Mouse (Mus musculus) midbrain, embryonic 10.5 days (tissue): ENCODE measurements around the gene Lpar1. TPM values are rescaled to one million over a fixed set of nuclear protein-coding genes. Genes with fewer than 3 reads are reported as not detected.

Experiments
- DNase-seq: peaks from one replicate; pipeline ENCODE4 v3.0.0-alpha.2; 2017; ENCODE audit warnings: low spot score
- H3K27ac ChIP-seq: fragments of 300-500 bp; sonication (generic); replicated peaks from 2 replicates; pipeline ENCODE4 v1.5.1; 2016; ENCODE audit warnings: mild to moderate bottlenecking
- H3K27me3 ChIP-seq: fragments of 300-500 bp; sonication (generic); 2 replicates; pipeline ENCODE4 v1.6.1; 2016; ENCODE audit warnings: low read depth, mild to moderate bottlenecking; ENCODE audit not compliant: poor library complexity, severe bottlenecking
- H3K36me3 ChIP-seq: fragments of 300-500 bp; sonication (generic); 2 replicates; pipeline ENCODE4 v1.6.1; 2016; ENCODE audit warnings: mild to moderate bottlenecking, moderate library complexity
- H3K4me1 ChIP-seq: fragments of 300-500 bp; sonication (generic); 2 replicates; pipeline ENCODE4 v1.6.1; 2016
- H3K4me3 ChIP-seq: fragments of 300-500 bp; sonication (generic); 2 replicates; pipeline ENCODE4 v1.5.1; 2016; ENCODE audit warnings: mild to moderate bottlenecking, moderate library complexity
- H3K9me3 ChIP-seq: fragments of 300-500 bp; sonication (generic); replicated peaks from 2 replicates; pipeline ENCODE4 v1.6.1; 2016; ENCODE audit warnings: mild to moderate bottlenecking
- WGBS: fragments of 180-500 bp; shearing (Covaris S2); methylation state at CpG from one replicate; pipeline ENCODE4 v1.1.7; 2016; 5-methylcytosine and 5-hydroxymethylcytosine counted together
- polyA plus RNA-seq: library from polyadenylated mRNA; unstranded; fragments of >200 nt; fragmentation: Nextera tagmentation; extraction: Ambion mirVana; gene quantifications from 2 replicates; pipeline ENCODE4 v1.2.1, GENCODE M21; 2016

The Lpar1 gene
- polyA plus RNA-seq, 1 experiment from 2014 or later = 46.7 TPM

DNA sequence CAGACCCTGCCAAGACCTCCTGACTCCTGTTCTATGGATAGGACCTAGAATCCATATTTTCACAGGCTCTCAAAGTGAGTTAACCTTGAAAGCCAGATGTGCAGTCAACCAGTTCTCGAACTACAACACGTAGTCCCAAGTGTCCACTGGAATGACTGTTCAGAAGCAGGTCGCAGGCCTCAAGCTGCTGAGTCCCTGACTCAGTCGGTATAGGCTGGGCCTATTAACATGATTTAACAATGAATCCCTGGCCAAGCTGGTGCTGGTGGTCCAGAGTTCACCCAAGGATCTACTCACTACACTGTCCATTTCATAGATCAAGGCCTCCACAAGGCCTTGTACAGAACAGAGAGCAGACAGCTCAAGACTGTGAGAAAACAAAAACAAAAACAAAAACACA is 33.8 kb downstream of the Lpar1 start:
- 91% methylated on average over 4 of the region's 4 CpGs for WGBS
- H3K27me3 ChIP-seq = no peaks in the 10 kb centered on the region
- no peaks in the 10 kb centered on the region for H3K9me3 ChIP-seq
- H3K4me3 ChIP-seq = no peak overlapping the region
- H3K4me1 ChIP-seq = 0 out of 2 replicates have a peak, but pooled peaks cover 4% of the 10 kb centered on the region
- H3K36me3 ChIP-seq = no peaks in the 10 kb centered on the region
- no peak overlapping the region for H3K27ac ChIP-seq
- no peak for DNase-seq

- Histone ChIP-seq H3K9me3 (no peaks in the 10 kb centered on the region), H3K4me1 (0 out of 2 replicates have a peak, but pooled peaks cover 4% of the 10 kb centered on the region), H3K27ac (0 out of 2 replicates have a peak overlapping the region, but pooled peaks have one; percentile 9), H3K4me3 (no peak overlapping the region), H3K36me3 (no peaks in the 10 kb centered on the region), H3K27me3 (no peaks in the 10 kb centered on the region)
- 49% methylated on average over 9 of the region's 9 CpGs for WGBS
- DNase-seq = peak; percentile 51
These were observed 35.3 kb downstream of the Lpar1 start for GRCm38 (mm10) chr4:58518215-58518988.

DNA sequence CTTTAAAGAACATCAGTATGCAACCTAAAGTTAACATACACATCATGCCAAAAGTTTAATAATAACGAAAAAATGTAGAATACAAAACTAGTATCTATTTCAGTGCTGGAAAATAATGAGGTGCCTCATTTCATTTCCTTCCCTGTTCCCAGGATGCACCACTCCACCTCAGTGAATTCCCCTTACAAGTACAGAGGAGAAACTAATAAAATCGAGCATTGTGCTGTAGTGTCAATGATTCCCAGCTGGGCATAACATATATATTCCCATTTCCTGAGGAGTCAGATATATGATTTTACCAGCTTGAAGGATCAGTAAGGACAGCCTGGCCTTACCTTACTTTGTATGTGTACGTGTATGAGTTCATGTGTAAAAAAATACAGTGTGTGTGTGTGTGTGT is 36.9 kb downstream of the Lpar1 start:
- no peak for DNase-seq
- Histone ChIP-seq H3K9me3 (no peaks in the 10 kb centered on the region), H3K27ac (no peak overlapping the region), H3K4me1 (0 out of 2 replicates have a peak, but pooled peaks cover 4% of the 10 kb centered on the region), H3K27me3 (no peaks in the 10 kb centered on the region), H3K36me3 (no peaks in the 10 kb centered on the region), H3K4me3 (no peak overlapping the region)
- 79% methylated on average over 3 of the region's 3 CpGs for WGBS

GRCm38 (mm10) chr4:58516221-58516620 is 37.5 kb downstream of the Lpar1 start:
- H3K36me3 ChIP-seq = no peaks in the 10 kb centered on the region
- no peak overlapping the region for H3K27ac ChIP-seq
- H3K4me3 ChIP-seq = no peak overlapping the region
- 0 out of 2 replicates have a peak, but pooled peaks cover 4% of the 10 kb centered on the region for H3K4me1 ChIP-seq
- no peaks in the 10 kb centered on the region for H3K9me3 ChIP-seq
- H3K27me3 ChIP-seq = no peaks in the 10 kb centered on the region
- whole genome bisulfite sequencing = 79% methylated on average over 5 of the region's 5 CpGs
- no peak for DNase-seq

DNA sequence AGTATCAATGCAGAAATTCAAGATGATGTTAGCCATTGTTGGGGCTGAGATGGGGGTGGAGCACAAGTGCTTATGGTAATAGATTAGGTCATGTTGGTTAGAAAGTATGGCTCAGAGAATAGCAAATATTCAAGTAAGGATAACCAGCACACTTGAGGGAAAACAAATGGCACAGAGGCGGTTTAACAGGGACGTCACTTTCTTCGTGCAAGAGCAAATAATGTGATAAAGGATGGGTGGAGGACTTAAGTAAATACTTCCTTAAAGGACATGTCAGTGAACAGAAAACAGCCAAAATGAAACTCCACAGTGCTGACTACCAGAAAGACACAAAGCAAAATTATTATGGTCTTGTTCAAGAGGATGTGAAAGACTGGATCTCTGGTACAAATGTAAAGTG is 42.1 kb downstream of the Lpar1 start:
- H3K4me1 ChIP-seq = 0 out of 2 replicates have a peak, but pooled peaks cover 3% of the 10 kb centered on the region
- no peaks in the 10 kb centered on the region for H3K27me3 ChIP-seq
- DNase-seq = no peak
- H3K4me3 ChIP-seq = no peak overlapping the region
- no peak overlapping the region for H3K27ac ChIP-seq
- no peaks in the 10 kb centered on the region for H3K36me3 ChIP-seq
- 85% methylated on average over 3 of the region's 3 CpGs for WGBS
- no peaks in the 10 kb centered on the region for H3K9me3 ChIP-seq

- H3K4me3 ChIP-seq = no peak overlapping the region
- no peaks in the 10 kb centered on the region for H3K36me3 ChIP-seq
- no peaks in the 10 kb centered on the region for H3K27me3 ChIP-seq
- 63% methylated on average over 7 of the region's 7 CpGs for WGBS
- no peak overlapping the region; the same call in 1 of the 2 replicates for H3K27ac ChIP-seq
- no peaks in the 10 kb centered on the region for H3K9me3 ChIP-seq
- H3K4me1 ChIP-seq = 0 out of 2 replicates have a peak, but pooled peaks cover 3% of the 10 kb centered on the region
- no peak for DNase-seq
These were observed 44.9 kb downstream of the Lpar1 start for GRCm38 (mm10) chr4:58508833-58509232.

DNA sequence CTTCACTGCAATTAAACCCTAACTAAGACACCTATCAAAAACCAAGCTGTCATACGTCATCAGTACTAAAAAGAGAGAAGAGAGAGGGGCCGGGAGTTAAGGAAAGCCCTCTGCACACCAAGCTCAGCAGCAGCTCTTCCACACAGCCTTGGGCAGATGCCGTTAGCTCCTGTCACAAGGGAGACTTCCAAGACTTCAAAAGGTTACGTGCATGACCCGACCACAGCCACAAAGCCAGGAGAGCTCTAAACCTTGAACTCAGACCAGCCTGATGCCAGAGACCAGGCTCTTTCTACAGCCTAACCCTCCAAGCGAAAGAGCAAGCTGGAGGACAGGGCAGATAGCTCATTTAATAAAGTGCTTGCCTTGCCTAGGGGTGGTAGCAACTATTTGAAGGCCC is 46.2 kb downstream of the Lpar1 start:
- Histone ChIP-seq H3K4me1 (0 out of 2 replicates have a peak, but pooled peaks cover 3% of the 10 kb centered on the region), H3K36me3 (no peaks in the 10 kb centered on the region)
- 94% methylated on average over 6 of the region's 6 CpGs for WGBS

DNA sequence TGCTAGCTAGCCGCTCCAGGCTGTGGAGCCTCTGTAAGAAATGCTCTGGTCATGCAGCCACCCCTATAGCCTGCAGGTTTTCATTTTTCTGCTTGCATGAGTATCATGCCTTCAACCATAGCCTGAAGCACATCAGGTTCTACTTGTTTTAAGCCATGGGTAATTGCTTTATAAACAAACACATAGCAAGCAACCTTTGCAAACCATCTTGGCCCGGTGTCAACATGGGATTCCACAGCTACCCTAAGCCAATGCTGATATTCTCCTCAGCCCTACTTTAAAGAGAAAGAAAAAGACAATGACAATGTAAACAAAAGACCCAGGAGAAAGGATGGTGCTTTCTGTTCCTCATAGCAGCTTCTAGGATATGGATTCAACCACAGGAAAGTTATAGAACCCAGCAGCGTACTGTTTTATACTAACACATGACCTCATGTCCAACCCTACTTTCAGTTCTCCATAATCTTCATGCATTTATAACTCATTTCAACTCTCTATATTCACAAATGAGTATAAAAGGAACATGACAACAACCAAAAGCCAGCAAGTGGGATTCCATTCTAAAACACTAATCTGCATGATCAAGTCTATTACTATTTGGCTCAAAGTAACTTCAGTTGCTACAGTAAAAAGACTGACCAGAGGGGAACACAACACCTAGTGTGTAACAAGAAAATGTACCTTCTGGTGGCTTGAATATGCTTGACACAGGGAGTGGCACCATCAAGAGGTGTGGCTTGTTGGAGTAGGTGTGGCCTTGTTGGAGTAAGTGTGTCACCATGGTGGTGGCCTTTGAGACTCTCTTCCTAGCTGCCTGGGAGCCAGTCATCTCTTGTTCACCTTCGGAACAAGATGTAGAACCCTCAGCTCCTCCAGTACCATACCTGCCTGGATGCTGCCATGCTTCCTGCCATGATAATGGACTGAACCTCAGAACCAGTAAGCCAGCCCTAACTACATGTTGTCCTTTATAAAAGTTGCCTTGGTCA is 46.9 kb downstream of the Lpar1 start:
- no peaks in the 10 kb centered on the region for H3K9me3 ChIP-seq
- 95% methylated on average over 4 of the region's 4 CpGs for WGBS
- H3K36me3 ChIP-seq = no peaks in the 10 kb centered on the region
- 0 out of 2 replicates have a peak, but pooled peaks cover 3% of the 10 kb centered on the region for H3K4me1 ChIP-seq
- no peak for DNase-seq
- H3K27ac ChIP-seq = no peak overlapping the region
- no peak overlapping the region for H3K4me3 ChIP-seq
- H3K27me3 ChIP-seq = no peaks in the 10 kb centered on the region

More for the DNA sequence above, 46.2 kb downstream of the Lpar1 start:
- Histone ChIP-seq H3K4me3 (no peak overlapping the region), H3K27ac (no peak overlapping the region), H3K9me3 (no peaks in the 10 kb centered on the region), H3K27me3 (no peaks in the 10 kb centered on the region)
- no peak for DNase-seq

- Histone ChIP-seq H3K27ac (no peak overlapping the region), H3K27me3 (no peaks in the 10 kb centered on the region), H3K36me3 (no peaks in the 10 kb centered on the region), H3K4me3 (no peak overlapping the region), H3K9me3 (no peaks in the 10 kb centered on the region), H3K4me1 (peaks cover 14% of the 10 kb centered on the region)
- WGBS = 87% methylated on average over 2 of the region's 2 CpGs
- DNase-seq = no peak
These were observed 49.4 kb downstream of the Lpar1 start for GRCm38 (mm10) chr4:58504250-58504649.

GRCm38 (mm10) chr4:58501012-58501777 is 52.5 kb downstream of the Lpar1 start:
- Histone ChIP-seq H3K9me3 (no peaks in the 10 kb centered on the region), H3K27ac (no peak overlapping the region), H3K4me3 (no peak overlapping the region), H3K27me3 (no peaks in the 10 kb centered on the region), H3K36me3 (no peaks in the 10 kb centered on the region), H3K4me1 (peaks cover 21% of the 10 kb centered on the region)
- WGBS = 82% methylated on average over 21 of the region's 21 CpGs
- no peak for DNase-seq

DNA sequence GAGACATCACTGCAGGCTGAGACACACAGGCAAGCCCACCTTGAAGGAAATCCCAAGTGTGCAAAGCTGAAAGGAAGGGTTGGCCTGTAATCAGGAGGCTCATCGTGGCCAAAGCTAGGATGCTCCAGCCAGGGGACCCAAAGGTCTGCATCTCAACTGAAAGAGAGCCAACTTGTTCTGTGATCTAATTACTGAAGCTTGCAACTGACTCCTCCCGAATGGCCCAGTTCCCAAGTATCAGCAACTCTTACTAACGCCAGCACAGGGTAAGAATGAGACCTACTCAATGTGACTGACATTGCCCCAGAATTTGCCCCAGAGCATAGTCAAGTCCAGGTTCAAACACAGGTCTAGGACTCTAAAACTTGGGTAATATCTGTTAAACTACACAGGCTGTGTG is 53.9 kb downstream of the Lpar1 start:
- Histone ChIP-seq H3K27ac (no peak overlapping the region), H3K4me1 (peaks cover 21% of the 10 kb centered on the region), H3K36me3 (no peaks in the 10 kb centered on the region), H3K4me3 (no peak overlapping the region), H3K9me3 (no peaks in the 10 kb centered on the region), H3K27me3 (no peaks in the 10 kb centered on the region)
- no peak for DNase-seq
- 79% methylated on average over 3 of the region's 3 CpGs for whole genome bisulfite sequencing

DNA sequence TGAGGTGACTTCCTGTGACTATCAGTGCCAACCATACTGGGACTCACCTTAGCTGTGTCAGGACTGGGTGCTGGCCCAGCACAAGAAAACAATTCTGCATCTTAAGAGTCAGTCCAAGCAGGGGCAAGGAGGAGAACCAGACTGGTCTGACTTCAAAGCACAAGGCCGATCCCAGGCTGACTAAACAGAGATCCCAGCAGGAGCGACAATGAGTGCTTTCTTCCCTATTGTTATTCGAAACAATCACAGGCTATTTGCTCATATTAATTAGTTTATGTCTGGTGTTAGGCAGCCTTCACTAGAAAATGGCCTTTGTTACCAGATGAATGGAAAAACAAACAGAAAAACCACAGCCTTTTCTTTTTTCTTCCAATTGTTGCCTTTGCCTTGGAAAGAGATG is 54.5 kb downstream of the Lpar1 start:
- Histone ChIP-seq H3K36me3 (no peaks in the 10 kb centered on the region), H3K4me1 (peaks cover 21% of the 10 kb centered on the region), H3K9me3 (no peaks in the 10 kb centered on the region), H3K27ac (no peak overlapping the region), H3K4me3 (no peak overlapping the region), H3K27me3 (no peaks in the 10 kb centered on the region)
- WGBS = 49% methylated on average over 3 of the region's 3 CpGs
- no peak for DNase-seq
